Mouse (Mus musculus) ES-CJ7 (cell line): ENCODE measurements around the gene Ddx17.

Experiments
- DNase-seq: peaks from one replicate; pipeline ENCODE4 v3.0.0; 2011; ENCODE audit warnings: low read depth, low spot score

Ddx17 gene

DNA sequence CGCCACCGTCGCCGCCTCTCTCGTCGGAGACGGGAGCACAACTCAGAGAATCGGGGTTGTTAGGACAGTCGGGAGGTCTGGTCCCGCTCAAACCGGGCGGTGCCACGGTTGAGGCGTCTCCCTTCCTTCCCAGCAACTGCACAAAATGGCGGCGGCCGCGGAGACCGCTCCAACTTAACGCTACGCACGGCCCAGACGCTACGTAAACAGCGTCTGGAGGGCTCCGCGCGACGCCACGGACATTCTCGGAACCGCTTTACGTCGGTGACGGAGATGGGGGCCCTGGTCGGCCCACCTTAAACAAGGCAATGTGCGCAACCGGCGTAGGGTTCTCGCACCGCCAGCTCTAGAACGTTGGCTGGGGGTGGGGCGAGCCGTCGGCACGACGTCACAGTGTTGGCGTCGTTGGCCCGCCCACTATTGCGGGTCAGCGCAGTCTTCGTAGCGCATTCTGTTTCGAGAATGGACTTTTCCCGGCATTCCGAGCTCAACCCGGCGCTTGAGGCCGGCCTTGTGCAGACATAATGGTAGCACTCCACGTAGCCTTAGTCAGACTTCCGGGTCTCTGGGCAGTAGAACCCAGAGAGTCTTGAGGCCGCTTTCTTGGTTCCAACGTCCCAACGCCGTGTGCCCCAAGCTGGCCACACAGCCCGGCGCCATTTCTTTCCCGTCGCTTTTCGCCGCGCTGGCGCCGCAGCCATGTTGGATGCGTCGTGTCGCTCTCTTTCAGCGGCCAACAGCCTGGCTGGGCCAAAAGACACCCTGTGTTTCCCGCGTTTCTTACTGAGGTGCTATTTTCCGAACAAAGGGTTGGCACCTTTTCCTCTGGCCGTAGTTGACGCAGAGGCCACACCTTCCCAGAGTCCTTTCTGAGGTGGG, at the start of gene Ddx17:
Ddx17 (minus strand) TSS at position 332 of the 879 bp plus-strand sequence.
- DNase-seq = peak; percentile 95

DNA sequence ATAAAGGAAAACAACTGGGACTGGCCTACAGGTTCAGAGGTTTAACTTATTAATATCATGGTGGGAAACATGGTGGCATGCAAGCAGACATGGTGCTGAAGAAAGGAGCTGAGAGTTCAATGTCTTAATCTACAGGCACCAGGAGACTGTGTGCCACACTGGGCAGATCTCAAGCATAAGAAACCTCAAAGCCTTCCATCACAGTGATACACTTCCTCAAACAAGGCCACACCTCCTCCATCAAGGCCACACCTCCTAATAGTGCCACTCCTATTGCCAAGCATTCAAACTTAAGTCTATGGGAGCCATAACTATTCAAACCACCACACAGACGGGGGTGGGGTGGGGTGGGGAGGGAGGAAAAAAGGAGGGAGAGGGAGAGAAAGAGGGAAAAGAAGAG, 35.0 kb upstream of the Ddx17 start:
- no peak for DNase-seq

DNA sequence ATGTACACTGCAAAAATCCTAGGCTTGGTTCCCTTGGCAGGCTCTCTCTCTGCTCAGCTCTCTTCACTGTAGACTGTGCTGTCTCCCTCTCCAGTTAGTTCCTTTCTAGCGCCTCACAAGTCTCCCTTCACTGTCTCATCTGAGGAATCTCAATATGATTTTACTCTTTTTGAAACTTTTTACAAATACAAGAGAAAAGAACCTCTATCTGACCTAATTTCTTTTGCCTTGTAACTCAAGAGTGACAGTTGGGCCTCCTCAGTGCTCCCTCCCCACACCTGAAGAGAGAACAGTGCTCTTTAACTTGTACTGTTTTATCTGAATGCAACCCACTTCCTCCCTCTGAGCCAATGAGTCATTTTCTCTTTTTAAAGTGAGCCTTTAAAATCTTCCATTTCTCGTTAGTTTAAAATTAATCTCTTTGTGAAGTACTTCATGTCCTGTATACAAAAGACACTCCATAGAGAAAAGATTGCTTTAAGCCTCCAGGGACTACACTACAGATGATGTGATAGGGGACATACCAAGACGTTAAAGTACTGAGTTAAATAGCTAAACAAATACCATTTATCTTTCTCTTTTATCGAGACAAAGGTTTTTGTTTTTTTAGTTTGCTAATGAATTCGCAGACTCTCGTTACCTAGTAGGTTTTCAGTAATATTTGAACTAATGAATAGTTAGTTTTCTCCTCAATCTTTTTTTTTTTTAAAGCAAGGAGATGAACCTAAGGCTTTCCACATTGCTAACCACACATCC, 31.3 kb upstream of the Ddx17 start:
- no peak for DNase-seq

DNA sequence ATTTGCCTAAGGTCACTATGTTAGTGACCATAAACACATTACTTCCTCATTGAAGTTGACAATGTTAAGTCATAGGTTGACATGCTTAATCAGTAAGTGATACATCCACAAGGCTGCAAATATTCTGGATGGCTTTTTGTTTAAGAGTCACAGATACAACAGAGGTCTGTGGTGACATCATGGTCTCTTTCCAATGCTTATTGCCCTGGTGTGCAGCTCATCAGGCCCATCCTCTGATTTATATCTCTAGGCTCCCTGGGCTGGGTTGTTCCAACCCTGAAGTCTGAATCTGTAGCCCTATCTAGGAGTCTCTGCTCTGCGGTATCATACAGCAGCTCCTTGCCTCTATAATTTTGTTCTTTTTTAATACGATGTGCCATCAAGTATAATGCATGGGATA, 30.4 kb upstream of the Ddx17 start:
- DNase-seq = no peak

DNA sequence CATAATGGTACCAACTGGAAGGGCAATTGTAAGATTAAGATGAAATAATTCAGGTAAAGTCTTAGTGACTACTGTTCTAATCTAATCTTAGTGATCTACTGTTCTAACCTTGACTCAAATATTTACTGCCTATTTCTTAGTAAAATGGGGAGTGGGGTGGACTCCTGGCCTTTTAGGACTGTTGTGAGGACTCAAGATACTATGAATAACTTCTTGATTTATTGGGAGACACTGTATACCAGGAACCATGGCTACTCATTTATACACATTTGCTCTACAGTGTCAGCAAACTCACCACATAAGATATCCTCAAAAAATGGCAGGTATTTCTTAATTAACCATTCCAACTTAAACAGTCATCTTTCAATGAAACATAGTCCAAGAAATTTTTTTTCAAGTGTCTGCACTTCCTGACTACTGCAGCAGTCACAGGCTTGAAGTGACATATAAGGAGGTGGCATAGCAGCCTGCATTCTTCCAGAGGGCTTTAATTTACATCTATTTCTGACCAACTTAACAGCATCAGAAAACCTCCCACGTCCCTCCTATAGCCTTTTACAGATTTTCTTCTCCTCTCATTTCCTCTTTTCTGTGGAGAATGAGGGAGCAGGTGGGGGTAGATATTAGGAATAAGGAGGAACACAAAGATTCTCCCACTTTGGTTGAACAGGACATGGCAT, 29.1 kb upstream of the Ddx17 start:
- no peak for DNase-seq

DNA sequence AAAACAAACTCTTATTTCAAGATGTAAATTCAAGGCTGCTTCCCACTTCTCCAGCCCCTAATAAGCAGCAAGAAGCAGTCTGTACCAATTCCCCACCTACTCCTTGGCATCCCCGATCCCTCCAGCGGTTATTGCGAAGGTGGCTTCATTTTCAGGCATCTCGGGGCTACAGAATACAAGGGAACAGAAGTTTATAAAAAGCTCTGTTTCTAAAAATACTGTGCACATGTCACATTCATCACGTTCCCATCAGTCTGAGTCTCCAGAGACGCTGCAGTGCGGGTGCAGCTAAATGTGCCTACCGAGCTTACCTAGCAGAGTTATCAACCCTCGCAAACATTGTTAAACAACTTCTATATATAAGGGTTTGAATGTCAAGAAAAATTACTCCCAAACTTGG, 15.9 kb upstream of the Ddx17 start:
- DNase-seq = no peak

DNA sequence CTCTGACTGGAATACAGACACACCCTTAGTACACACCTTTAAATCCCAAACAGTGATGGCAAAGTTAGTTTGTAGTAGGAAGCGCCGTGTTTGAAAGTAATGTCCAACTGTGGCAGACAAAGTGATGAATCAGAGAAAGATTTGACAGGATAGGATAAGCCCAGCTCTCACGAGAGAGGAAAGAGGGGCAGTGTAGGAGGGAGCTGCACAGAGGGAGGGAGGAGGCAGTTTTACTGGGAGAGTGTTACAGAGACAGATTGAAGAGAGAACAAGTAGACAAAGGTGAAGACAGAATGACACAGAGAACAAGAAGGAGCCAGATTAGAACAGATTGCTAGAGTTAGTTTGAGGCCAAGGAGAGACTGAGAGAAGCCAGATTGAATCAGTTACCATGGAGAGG, 13.1 kb upstream of the Ddx17 start:
- DNase-seq = no peak

DNA sequence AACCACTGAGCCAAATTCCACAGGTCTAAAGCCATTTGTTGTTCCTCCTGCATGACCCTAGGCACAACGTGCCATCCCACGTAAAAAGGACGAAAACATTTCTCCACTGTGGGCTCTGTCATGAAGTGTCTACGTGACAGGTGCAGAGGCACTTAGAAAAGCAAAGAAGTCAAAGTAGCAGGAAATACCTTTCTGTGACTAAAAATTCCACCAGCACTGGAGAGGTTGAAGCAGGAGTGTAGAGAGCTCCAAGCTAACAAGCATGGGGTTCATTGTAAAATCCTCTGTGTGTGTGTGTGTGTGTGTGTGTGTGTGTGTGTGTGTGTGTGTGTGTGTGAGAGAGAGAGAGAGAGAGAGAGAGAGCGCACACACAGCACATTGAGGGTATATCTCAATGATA, 6.0 kb upstream of the Ddx17 start:
- DNase-seq = no peak

DNA sequence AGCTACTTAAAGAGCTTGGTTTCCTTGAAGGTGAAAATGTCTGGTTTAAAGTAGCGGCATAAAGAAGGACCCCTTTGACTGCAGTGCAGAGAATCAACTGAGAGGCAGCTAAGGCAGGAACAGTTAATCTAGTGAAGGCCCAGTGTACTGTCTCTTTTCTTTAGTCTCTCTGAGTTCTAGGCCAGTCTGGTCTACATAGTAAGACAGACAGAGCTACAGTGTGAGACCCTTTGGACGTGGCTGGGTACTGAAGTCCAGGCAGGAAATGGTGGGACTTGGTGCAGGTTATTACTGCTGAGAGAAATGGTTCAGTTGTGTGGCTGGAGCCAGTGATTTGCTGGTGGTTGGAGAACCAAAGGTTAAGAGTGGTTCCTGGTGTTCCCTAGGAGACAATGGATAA, 1.7 kb upstream of the Ddx17 start:
- DNase-seq = no peak

DNA sequence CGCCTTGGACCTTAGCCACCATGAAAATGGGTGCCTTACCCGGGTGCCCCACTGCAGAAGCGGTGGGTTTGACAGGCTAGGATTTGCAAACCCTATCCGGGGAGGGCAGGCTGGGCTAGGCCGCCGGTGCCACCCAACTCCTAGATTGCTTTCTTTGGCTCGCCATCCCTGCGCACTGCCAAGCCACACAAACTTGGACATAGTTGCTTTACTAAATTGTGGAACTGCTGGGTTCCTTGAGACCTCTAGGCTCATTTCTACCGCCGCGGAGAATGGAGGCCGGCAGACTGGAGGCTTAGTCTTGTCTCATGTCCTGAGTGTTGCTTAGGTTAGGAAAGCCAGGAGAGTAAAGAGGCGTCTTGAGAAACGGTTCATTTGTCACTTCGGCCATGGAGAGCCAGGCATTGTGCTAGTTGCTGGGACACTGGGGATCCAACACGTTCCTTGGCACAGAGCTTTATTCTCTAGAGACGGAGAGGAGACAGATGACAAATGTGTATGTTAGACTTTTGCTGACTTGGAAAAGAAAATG, 814 bp upstream of the Ddx17 start:
- DNase-seq = no peak

DNA sequence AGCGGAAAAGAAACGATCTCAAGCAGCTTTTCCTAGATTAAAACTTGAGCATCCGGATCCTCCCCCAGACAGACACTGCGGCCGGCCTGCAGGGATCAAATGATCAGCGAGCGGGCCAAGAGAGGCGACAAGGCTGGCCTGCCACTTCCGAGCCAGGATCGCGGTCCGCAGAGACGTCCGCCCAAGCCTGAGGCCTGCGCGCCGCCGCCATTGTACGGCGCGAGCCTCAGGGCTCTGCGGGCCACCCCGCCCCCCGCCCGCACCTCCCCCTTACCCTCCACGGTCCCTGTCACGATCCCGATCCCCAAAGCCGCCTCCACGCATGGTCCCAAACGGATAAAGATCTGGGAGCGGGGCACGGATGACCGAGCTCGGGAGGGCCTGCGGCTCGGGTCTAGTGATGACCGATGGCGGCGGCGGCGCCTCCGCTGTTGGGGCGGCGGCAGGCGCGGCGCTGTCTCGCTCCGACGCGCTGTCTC, 581 bp downstream of the Ddx17 start:
- no peak for DNase-seq

DNA sequence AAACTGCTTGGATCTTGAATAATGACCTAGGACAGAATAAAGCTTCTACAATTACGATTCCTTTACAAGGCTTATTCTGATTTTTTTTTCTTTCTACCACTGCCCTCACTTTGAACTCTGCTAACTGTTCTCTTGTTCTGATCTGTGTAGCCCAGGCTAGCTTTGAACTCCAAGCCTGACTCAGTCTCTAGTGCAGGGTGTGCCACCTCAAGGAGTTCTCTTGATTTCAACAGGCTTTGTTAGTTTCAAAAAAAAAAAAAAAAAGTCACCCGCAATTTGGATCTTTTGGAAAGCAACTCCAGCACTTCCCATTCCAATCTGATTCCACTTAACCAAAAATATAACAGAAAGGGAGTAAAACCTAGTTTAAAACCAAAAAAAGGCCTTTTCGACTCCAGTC, 1.0 kb downstream of the Ddx17 start:
- no peak for DNase-seq

DNA sequence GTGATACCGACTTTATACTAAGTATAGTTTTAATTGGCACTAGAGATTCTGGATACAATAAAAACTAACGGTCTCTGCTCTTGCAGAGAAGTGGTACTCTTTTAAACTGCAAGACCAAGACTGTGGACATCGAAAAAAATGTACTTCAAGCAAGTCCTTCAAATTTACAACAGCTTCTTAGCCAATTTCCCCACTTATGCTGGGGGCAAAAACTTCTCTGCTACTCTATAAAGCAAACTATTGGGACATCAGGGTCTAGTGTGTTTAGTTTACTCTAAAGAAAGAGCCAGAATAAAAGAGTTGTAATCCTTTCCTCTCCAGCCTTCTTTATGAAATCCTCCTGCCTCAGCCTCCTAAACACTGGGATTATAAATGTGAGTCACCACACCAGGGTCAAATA, 2.6 kb downstream of the Ddx17 start:
- no peak for DNase-seq

DNA sequence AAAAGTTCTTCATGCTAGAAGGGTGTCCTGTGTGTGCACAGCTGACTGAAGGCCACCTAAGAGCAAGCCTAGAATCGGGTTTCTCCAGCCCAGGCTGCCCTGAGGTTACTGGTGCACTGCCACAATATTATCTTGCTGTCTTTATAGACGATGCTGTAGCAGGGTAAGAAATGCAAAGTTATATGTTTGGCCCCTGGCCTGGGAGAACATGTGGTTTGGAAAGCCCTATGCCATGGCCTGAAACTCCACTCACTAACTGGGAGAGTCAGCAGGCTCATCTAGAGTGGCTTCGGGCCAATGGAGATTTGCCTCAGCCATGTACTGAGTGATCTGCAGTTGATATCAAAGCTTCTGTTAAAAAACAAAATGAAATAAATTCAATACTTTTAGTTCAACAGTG, 12.7 kb downstream of the Ddx17 start:
- no peak for DNase-seq

DNA sequence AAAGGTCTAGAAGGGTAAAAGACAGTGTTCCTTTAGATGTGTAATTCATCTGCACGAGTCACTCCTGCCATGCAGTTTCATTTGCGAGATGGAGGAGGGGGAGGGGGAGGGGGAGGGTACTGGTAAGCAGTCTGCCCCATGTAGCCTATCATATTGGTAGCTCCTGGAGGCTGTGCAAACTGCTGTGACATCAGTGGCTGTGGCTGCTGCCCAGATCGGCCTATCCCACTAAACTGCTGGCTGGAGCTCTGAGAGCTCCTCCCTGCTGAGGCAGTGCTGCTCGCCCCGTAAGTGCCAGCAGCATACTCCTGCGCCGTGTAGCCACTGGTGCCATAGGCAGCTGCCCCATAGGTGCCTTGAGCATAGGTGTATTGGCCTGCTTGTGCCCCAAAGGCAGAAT, 16.6 kb downstream of the Ddx17 start:
- DNase-seq = peak; percentile 67

DNA sequence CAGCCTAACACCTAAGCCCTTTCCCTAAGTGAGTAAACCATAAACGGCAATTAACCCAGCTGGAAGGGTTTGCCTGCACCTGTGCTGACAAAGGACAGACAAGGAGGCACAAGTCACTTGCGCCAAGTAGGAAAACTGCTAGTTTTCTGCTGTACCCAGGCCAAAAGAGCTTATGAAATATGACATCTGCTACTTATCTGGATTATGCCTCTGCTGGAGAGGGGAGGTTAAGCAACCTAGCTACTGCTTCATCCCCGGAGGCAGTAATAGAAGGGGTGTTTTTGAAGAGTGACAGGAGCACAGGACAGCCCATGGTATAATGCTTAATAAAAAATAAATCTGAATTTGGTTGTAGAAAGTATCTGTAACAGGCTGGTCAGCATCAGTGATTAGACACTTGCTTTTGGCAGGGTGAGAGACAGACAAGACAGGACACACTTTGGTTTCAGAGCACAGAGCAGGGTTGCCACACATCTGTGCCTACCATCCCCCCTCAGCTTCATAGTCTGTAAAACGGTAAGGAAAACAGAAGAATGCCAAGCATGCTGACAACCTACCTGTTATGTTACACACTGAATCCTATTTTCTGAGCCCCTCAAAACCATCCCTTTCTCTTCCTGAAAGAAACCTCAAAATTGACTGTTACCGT, 18.4 kb downstream of the Ddx17 start:
- DNase-seq = no peak

DNA sequence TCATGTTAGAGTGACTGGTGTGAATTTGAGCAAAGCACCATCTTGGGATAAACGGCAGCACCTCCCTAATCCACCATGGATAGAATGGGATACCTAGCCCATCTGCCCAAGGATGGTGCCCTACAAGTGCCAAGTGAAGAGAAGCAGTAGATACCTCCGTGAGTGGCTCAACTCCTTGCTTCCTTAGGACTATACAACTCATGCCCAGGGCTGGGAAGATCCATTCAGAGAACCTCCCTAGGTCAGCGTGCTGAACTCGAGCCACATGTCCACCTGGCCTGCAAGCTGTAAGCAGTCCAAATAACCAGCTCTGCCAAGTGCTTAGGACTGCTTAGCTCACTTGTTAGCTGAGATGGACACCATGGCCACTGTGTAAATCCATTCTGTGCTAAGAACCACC, 19.3 kb downstream of the Ddx17 start:
- DNase-seq = no peak

DNA sequence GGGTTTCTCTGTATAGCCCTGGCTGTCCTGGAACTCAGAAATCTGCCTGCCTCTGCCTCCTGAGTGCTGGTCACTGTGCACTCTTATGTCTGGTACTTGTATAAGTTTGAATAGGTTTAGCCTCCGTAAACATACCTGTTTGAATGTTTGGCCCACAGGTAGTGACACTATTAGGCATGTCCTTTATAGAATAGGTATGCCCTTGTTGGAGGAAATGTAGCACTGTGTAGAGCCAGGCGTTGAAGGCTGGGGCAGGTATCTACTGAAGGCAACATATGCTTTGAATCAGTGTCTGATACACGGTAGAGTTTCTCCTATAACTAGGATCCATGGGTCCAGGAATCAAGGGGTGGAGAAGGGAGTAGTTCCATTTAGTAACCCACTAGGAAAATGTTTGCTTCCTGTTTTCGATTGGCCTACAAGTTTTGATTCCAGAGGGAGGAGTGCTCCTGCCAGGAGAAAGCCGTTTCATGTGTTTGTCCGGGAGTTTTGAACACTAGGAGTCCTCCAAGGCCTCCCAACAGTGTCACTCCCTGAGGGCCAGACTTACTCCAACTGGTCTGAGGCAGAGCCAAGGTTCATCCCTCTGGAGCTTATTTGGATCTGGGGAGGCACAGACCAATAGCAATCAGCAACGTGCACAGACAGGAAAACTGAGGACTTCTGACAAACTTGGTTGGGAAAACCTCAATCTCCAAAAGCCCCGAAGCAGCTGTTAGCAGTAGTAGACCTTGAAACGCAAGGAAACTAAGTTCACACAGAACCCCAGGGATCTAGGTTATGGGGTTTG, 20.4 kb downstream of the Ddx17 start:
- no peak for DNase-seq

DNA sequence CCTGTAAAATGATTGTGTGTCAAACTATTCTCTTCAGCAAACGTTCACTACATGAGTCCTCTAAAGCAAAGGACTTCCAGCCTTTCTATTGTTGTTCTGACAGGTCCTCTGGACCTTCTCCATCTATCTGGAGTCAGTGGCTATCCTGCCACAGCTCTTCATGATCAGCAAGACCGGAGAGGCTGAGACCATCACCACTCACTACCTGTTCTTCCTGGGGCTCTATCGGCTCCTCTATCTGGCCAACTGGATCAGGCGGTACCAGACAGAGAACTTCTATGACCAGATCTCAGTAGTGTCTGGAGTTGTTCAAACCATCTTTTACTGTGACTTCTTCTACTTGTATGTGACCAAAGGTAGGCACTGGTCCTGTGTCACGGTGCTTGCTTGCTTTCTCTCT, 21.0 kb downstream of the Ddx17 start:
- DNase-seq = no peak

DNA sequence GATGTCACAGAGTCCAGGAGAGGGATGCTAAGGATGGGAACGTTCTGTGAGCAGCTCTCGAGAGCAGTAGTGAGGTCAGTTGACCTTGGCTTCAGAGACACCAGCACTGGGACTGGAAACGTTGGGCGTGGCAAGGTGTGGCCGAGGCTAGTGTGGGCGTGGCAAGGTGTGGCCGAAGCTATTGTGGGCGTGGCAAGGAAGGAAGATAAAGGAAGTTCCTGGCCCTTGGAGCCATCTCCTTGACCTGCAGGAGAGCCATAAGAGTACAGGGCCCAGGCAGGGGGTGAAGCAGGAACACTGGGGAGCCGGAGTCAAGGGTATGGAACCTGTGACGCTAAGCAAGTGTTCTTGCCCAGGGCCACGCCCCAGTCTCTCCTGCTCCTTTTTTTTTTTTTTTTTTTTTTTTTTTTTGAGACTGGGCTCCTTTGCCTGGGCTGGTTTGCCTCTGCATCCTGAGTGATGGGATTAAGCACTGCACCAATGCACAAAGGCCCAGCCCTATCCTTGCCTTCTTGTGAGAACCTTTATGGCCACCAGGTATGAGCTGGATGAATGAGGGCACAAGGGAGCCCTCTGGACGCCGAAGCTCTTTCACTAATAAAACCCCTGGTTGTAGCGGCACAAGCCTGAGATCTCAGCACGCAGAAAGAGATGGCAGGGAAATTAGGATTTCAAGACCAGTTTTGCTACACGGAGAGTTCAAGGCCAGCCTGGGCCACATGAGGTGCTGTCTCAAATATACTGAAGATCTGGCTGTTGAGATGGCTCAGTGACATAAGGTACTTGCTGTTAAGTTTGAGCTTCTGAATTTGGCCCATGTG, 26.9 kb downstream of the Ddx17 start:
- peak; percentile 91 for DNase-seq
